Mouse (Mus musculus): ENCODE results near the gene Mrpl53. TPM values are rescaled to one million over a fixed set of nuclear protein-coding genes. Genes with fewer than 3 reads are reported as not detected.

Gene Mrpl53
- total and polyA plus RNA-seq, 3 experiments, result 85.8 to 112 (median 95.3) TPM

- peak; percentile 98 for DNase-seq
Observed at GRCm38 (mm10) chr6:83120930-83121862, 12.4 kb downstream of the Mrpl53 start, which contains the start of gene Wbp1. Gene Wbp1 (minus strand): TSS chr6:83121559.

- no peak for DNase-seq
Observed at GRCm38 (mm10) chr6:83121863-83122710, 13.2 kb downstream of the Mrpl53 start.

GRCm38 (mm10) chr6:83122961-83123360 is 14.1 kb downstream of the Mrpl53 start:
- no peak for DNase-seq

- DNase-seq, result peak; percentile 93
Observed at GRCm38 (mm10) chr6:83124851-83125312, 16.0 kb downstream of the Mrpl53 start.

- DNase-seq, result no peak
Observed at GRCm38 (mm10) chr6:83125331-83125730, 16.5 kb downstream of the Mrpl53 start, which contains the start of gene Ino80b. Gene Ino80b (minus strand): TSS chr6:83125431.

GRCm38 (mm10) chr6:83127419-83127818 is 18.6 kb downstream of the Mrpl53 start:
- no peak for DNase-seq

- DNase-seq, result no peak
Observed at GRCm38 (mm10) chr6:83131469-83132034, 22.7 kb downstream of the Mrpl53 start.

GRCm38 (mm10) chr6:83132176-83132919 is 23.5 kb downstream of the Mrpl53 start:
- no peak for DNase-seq

- DNase-seq, result no peak
Observed at GRCm38 (mm10) chr6:83134226-83134625, 25.4 kb downstream of the Mrpl53 start.

GRCm38 (mm10) chr6:83134951-83135513 is 26.2 kb downstream of the Mrpl53 start, which contains the start of gene Rtkn:
Gene Rtkn (plus strand): TSS chr6:83135463.
- DNase-seq, result no peak

GRCm38 (mm10) chr6:83135571-83136161 is 26.8 kb downstream of the Mrpl53 start:
- peak; percentile 49 for DNase-seq

- DNase-seq, result no peak
Observed at GRCm38 (mm10) chr6:83136291-83136880, 27.5 kb downstream of the Mrpl53 start.

GRCm38 (mm10) chr6:83136881-83137575 is 28.2 kb downstream of the Mrpl53 start:
- peak; percentile 86 for DNase-seq

GRCm38 (mm10) chr6:83137576-83137950 is 28.7 kb downstream of the Mrpl53 start:
- peak; percentile 94 for DNase-seq

GRCm38 (mm10) chr6:83138056-83138455 is 29.2 kb downstream of the Mrpl53 start:
- DNase-seq, result no peak

GRCm38 (mm10) chr6:83140044-83140443 is 31.2 kb downstream of the Mrpl53 start:
- no peak for DNase-seq

- no peak for DNase-seq
Observed at GRCm38 (mm10) chr6:83141636-83142035, 32.8 kb downstream of the Mrpl53 start.

GRCm38 (mm10) chr6:83142211-83142731 is 33.4 kb downstream of the Mrpl53 start:
- DNase-seq, result peak; percentile 45

GRCm38 (mm10) chr6:83142886-83143285 is 34.0 kb downstream of the Mrpl53 start:
- DNase-seq, result no peak
